Mouse (Mus musculus): Measurements from ENCODE around the gene AW549877. TPM values are rescaled to one million over a fixed set of nuclear protein-coding genes. Genes with fewer than 3 reads are reported as not detected.

The AW549877 gene
- polyA plus RNA-seq, 1 experiment from 2014 or later = 20.7 TPM

GRCm38 (mm10) chr15:3933466-3933865 lies 62.1 kb downstream of the AW549877 start:
- H3K9me3 ChIP-seq (replicated peaks) = no peaks in the 10 kb centered on the region
- 81% methylated on average over 4 of the region's 4 CpGs for WGBS
- ATAC-seq (replicated peaks; ENCODE audit: insufficient number of reproducible peaks, insufficient read depth, low FRiP score, low read depth) = no peak
- H3K4me1 ChIP-seq (replicated peaks) = no peaks in the 10 kb centered on the region
- no peak overlapping the region for H3K4me3 ChIP-seq
- H3K27ac ChIP-seq = no peak overlapping the region
- no peak overlapping the region for H3K9ac ChIP-seq
- no peak overlapping the region for H3K4me2 ChIP-seq
- H3K36me3 ChIP-seq = no peaks in the 10 kb centered on the region
- H3K27me3 ChIP-seq = no peaks in the 10 kb centered on the region

Other genes with a start within 250 kb of the AW549877 start
- gene Fbxo4, start 16.2 kb downstream of the AW549877 start, polyA plus RNA-seq (2015; fragmentation: Nextera tagmentation; extraction: Ambion mirVana) = 11.7 and 12.5 TPM in 2 replicates
- gene Oxct1, start 30.6 kb upstream of the AW549877 start, polyA plus RNA-seq (2015; fragmentation: Nextera tagmentation; extraction: Ambion mirVana) = 291 and 396 TPM in 2 replicates

All from heart, embryonic 15.5 days (tissue).